Mouse (Mus musculus) liver, adult 2 months (tissue): ENCODE data around the gene 0610037L13Rik. TPM values are rescaled to one million over a fixed set of nuclear protein-coding genes. Genes with fewer than 3 reads are reported as not detected.

ENCODE experiments used
- DNase-seq: peaks from one replicate; pipeline ENCODE4 v3.0.0-alpha.2; 2011; ENCODE audit warnings: low read depth, low spot score; ENCODE audit errors: extremely low read depth
- H3K27ac ChIP-seq: fragments of 200-500 bp; replicated peaks from 2 replicates; pipeline ENCODE4 v1.5.1; 2012; ENCODE audit warnings: low read depth, mild to moderate bottlenecking, control low read depth, inconsistent platforms, low read length; ENCODE audit not compliant: insufficient read depth
- H3K27me3 ChIP-seq: fragments of 200-500 bp; 2 replicates; pipeline ENCODE4 v1.6.1; 2012; ENCODE audit warnings: mild to moderate bottlenecking, moderate library complexity, low read length, inconsistent platforms; ENCODE audit not compliant: control insufficient read depth, insufficient read depth
- H3K36me3 ChIP-seq: fragments of 200-500 bp; 2 replicates; pipeline ENCODE4 v1.6.1; 2012; ENCODE audit warnings: low read length, inconsistent platforms; ENCODE audit not compliant: control insufficient read depth, insufficient read depth
- H3K4me1 ChIP-seq: fragments of 200-500 bp; 2 replicates; pipeline ENCODE4 v1.6.1; 2011; ENCODE audit warnings: low read length; ENCODE audit not compliant: control insufficient read depth, insufficient read depth
- H3K4me3 ChIP-seq: fragments of 200-500 bp; 2 replicates; pipeline ENCODE4 v1.5.1; 2011; ENCODE audit warnings: low read depth, mild to moderate bottlenecking, control low read depth, low read length, moderate library complexity; ENCODE audit not compliant: insufficient read depth
- H3K79me2 ChIP-seq: fragments of 200-500 bp; 2 replicates; pipeline ENCODE4 v1.6.1; 2012; ENCODE audit warnings: inconsistent platforms, mild to moderate bottlenecking, low read length, moderate library complexity; ENCODE audit not compliant: control insufficient read depth, insufficient read depth
- H3K9ac ChIP-seq: fragments of 200-500 bp; 2 replicates; pipeline ENCODE4 v1.6.1; 2012; ENCODE audit warnings: low read depth, mild to moderate bottlenecking, control low read depth, inconsistent platforms, low read length
- CTCF ChIP-seq: fragments of 200-500 bp; IDR thresholded peaks from 2 replicates; pipeline ENCODE4 v1.5.1; 2011; ENCODE audit warnings: low read depth, low read length, control low read depth
- POLR2A ChIP-seq: fragments of 200-500 bp; IDR thresholded peaks from 2 replicates; pipeline ENCODE4 v1.6.1; 2011; ENCODE audit warnings: low read length, control low read depth; ENCODE audit not compliant: insufficient read depth; ENCODE audit errors: extremely low read depth
- WGBS: fragments of 180-500 bp; shearing (Covaris S2); methylation state at CpG from one replicate; pipeline ENCODE4 v1.1.7; 2018; 5-methylcytosine and 5-hydroxymethylcytosine counted together
- polyA plus RNA-seq: library from polyadenylated mRNA; depleted of rRNA; stranded (reverse); fragments of >200 nt; gene quantifications from 2 replicates; pipeline ENCODE4 v1.2.3, GENCODE M21; 2012; rRNA removed
- total RNA-seq: library from RNA; depleted of rRNA; stranded (reverse); fragments of >200 nt; gene quantifications from 2 replicates; pipeline ENCODE4 v1.2.3, GENCODE M21; 2014; rRNA removed

The 0610037L13Rik gene
- total and polyA plus RNA-seq, 2 experiments: 24.3 to 39.0 TPM

- Histone ChIP-seq H3K27ac (no peak overlapping the region), H3K27me3 (no peaks in the 10 kb centered on the region), H3K36me3 (no peaks in the 10 kb centered on the region), H3K79me2 (no peaks in the 10 kb centered on the region), H3K9ac (no peak overlapping the region), H3K4me3 (no peak overlapping the region), H3K4me1 (no peaks in the 10 kb centered on the region)
- 96% methylated on average over 7 of the region's 7 CpGs for WGBS
- no peak for TF ChIP-seq POLR2A
- no peak for TF ChIP-seq CTCF
- no peak for DNase-seq
Measured at GRCm38 (mm10) chr4:107942741-107943140, 53.1 kb downstream of the 0610037L13Rik start.

- DNase-seq: no peak
- Histone ChIP-seq H3K4me3 (no peak overlapping the region), H3K9ac (no peak overlapping the region), H3K27me3 (no peaks in the 10 kb centered on the region), H3K79me2 (no peaks in the 10 kb centered on the region), H3K36me3 (no peaks in the 10 kb centered on the region), H3K4me1 (no peaks in the 10 kb centered on the region), H3K27ac (no peak overlapping the region)
- TF ChIP-seq CTCF (no peak), POLR2A (no peak)
- 18% methylated on average over 2 of the region's 2 CpGs for WGBS
Measured at GRCm38 (mm10) chr4:107944141-107944540, 54.5 kb downstream of the 0610037L13Rik start.

Other genes starting within 250 kb of the 0610037L13Rik start
- not detected in 2 replicates for gene Dmrtb1, start 205.6 kb upstream of the 0610037L13Rik start, total RNA-seq
- gene Dmrtb1, start 205.6 kb upstream of the 0610037L13Rik start, polyA plus RNA-seq: not detected in 2 replicates
- 0.09 and 0.27 TPM in 2 replicates for gene Lrp8, start 87.6 kb upstream of the 0610037L13Rik start, total RNA-seq
- gene Lrp8, start 87.6 kb upstream of the 0610037L13Rik start, polyA plus RNA-seq: 0.09 and 0.11 TPM in 2 replicates
- 42.3 and 46.1 TPM in 2 replicates for gene Magoh, start 10.1 kb upstream of the 0610037L13Rik start, total RNA-seq
- gene Magoh, start 10.1 kb upstream of the 0610037L13Rik start, polyA plus RNA-seq: 27.4 and 28.5 TPM in 2 replicates
- 106 and 125 TPM in 2 replicates for gene Cpt2, start 33.8 kb downstream of the 0610037L13Rik start, total RNA-seq
- 159 and 191 TPM in 2 replicates for gene Cpt2, start 33.8 kb downstream of the 0610037L13Rik start, polyA plus RNA-seq
- gene Slc1a7, start 78.5 kb downstream of the 0610037L13Rik start, total RNA-seq: 0.07 and 0.09 TPM in 2 replicates
- gene Slc1a7, start 78.5 kb downstream of the 0610037L13Rik start, polyA plus RNA-seq: 0.04 and 0.07 TPM in 2 replicates
- 1.9 and 2.7 TPM in 2 replicates for gene Podn, start 206.6 kb downstream of the 0610037L13Rik start, total RNA-seq
- 2.9 and 3.8 TPM in 2 replicates for gene Podn, start 206.6 kb downstream of the 0610037L13Rik start, polyA plus RNA-seq